Mouse (Mus musculus): ENCODE results near the gene Gm498.

The Gm498 gene

GRCm38 (mm10) chr7:143900667-143901066 lies 34.0 kb downstream of the Gm498 start:
- no peak for DNase-seq

DNA sequence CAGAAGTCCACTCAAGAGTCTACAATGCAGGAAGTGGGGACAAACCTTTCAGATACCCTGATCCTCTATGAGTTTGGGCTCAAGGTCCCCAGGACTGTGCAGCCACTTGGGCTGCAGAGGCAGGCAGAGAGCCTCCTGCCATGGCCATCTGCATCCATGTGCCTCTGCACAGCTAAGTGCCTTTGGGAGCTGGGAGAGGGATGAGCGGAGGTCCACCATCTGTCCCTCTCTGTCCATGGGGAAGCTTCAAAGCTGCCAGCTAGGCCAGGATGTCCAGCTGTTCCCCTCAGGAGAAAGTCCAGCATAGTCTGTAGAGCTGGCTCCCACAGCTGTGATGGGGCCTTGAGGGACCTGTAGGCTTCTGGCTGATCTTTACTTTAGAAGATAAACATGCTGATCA lies 38.5 kb downstream of the Gm498 start:
- DNase-seq: no peak

DNA sequence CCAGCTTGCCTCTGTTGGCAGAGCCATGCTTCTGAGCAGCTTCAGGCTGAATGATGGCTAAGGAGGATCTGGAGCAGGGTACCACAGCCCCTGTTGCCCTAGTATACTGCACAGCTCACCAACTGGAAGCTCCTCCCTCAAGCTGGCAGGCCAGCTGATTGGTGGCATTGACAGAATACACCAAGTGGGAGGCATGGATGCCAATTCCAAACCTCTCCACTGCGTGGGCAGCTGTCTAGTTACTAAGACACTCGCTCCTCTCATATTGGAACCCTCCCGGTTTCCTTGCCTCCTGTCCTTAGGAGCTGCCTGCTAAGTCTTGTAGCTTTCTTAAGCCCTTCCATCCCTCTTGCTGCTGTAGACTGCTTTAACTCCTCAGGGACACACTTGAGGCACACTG lies 39.0 kb downstream of the Gm498 start:
- DNase-seq: no peak

DNA sequence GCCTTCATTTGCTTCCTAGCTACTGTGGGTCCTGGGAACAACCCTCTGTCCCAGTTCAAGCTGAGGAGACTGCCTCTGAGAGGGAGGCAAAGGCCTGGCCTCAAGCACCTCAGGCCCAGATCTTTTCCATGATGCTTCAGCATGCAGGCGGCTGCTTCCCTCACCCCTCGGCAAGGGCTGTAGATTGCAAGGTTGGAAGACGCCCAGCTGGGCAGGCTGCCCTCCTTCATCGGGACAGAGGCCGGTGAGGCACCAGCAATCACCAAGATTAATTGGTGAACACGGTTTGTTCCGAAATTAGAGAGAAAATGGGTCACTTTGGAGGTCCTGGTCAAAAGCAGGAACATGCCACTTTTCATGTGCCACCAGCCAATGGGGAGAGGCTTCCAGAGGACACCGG lies 47.0 kb downstream of the Gm498 start:
- DNase-seq: no peak

DNA sequence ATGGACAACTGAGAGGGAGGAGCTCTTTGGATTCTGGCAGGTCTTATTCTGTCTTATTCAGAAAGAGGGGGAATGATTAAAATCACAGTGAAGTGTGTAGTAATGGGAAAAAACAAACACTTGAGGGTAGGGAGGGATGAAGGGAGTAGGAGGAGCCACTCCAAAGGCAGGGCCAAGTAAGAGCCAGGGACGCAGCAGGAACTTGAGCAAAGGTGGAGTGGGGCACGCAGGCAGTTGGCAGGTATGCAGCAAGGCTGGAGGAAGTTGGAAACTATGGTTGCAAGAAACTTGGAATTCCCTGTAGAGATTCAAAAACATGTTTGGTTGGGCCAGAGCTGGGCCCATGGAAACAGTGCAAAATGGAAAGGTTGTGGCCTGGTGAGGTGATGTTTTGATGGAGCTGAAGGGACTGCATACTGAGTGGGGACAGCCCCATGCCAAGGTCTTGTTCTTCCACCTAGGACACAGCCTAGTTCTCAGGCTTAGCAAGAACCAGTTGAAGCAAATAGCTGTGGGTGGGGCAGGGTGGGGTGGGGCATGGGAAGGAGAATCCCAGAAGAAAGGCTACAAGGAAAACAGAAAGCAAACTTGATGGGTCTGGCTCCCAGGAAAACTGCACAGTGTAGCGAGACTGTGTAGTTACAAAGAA lies 52.5 kb downstream of the Gm498 start:
- peak; percentile 51 to 79 for DNase-seq

DNA sequence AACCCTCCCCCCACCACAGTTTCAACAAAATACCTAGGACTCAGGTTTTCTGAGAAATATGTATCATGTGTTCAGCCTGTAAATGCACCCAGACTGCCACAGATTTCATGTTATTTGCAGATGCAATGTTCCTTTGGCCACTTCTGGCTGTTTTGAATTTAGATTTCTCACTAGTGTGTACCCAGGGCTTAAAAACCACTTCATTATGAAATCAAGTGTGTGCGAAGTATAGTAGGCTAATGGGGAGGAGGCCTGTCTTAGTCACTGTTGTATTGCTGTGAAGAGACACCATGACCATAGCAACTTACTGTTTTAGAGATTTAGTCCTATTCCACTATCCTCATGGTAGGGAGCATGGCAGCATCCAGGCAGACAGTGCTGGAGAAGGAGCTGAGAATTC lies 63.3 kb downstream of the Gm498 start:
- DNase-seq: no peak

DNA sequence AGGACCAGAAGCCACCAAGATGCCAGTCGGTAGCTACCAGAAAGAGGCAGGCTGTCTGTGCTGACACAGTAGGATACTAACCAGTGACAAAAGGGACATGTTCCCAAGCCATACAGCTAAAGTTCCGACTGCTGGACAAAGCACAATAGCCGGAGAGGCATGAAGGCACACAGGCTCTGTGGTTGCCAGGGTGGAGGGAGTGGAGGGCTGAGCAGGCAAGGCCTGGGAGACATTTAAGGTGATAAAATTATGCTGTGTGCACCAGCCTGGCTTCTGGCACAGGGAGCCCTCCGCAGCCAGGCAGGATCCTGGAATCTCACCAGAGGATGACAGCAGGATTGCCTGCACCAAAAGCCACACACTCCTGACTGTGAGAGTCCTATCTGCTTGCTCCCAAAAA lies 72.0 kb downstream of the Gm498 start:
- DNase-seq: no peak

GRCm38 (mm10) chr7:143939476-143939875 lies 72.8 kb downstream of the Gm498 start:
- no peak for DNase-seq

GRCm38 (mm10) chr7:143942941-143943691 lies 76.5 kb downstream of the Gm498 start:
- no peak for DNase-seq

DNA sequence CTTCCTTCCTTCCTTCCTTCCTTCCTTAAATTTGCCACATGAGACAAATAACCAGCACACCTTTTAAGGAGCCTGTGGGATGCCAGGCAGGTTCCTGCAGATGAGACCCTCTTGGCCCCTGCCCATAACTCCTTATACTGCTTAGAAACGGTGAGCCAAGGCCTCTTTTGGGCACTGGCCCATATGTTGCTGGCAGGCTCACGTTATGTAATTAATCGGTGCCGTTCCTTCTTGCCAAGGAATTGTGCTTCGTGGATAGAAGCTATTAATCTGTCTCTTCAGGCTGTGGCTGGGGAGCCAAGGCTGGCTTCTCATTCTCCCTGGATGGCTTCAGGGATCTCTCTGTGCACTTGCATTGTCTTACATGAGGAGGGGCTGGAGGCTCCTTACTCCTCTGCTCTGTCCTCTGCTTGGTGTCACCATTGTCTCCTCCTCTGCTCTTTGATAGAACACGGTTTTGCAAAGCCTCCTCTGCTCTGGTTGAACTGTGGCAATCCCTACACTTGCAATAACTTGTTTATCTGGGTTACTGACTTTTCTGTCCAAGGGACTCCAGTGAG lies 77.9 kb downstream of the Gm498 start:
- DNase-seq: no peak

Measured in lung, postnatal 4 days (tissue).